Mouse (Mus musculus): ENCODE results near the gene Ryr2.
A peak's percentile ranks its signal among the peaks of the same experiment; 100 is the strongest.

DNA sequence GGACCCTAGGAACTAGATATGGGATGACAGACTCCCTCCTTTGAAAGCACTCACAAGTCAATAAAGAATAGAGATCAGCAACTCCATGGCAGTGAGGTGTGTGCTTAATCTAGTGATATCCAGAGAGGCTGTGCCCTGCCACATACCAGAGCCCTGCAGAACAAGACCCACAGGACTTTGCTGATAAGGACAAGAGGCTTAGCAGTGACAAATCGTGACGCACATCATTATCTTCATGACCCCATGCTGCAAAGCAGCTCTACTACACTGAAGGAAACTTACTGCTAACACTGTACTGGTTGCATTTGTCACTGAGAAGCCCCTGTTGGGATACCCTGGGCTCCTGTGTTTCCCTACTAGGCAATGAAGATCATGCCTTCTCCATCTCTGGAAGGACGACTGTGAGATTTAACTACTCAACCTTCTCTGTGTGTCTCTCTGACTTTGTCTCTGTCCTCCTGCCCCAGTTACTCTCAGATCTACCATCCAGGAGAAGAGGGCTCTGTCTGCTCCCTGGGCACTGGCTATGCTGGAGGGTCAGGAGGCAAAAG lies 25.5 kb upstream of the Ryr2 start:
- TF ChIP-seq EP300 (IDR thresholded peaks at IDR 0.05; ENCODE audit: low read depth), result peak; percentile 85
- no peak for TF ChIP-seq CTCF (IDR thresholded peaks at IDR 0.05; ENCODE audit: low read depth)

Measured in liver, embryonic 14.5 days (tissue).